In the genomic region with DNA sequence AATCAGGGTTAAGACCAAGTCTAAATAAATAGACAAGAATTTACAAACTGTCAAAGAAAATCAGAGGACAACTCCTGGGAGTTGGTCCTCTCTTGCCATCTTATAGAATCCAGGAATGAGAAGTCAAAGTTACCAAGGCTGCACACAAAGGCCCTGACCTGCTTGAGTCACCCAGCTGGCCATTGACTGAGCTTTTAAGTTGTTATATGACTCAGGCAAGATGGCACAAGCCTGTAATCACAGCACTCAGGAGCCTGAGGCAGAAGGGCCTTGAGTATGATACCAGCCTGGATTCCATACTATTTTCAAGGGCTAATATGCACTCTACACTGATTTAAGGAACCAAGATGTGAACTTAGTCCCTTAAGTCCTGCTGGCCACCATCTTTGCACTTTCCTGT, we compare ENCODE assay signal across 18 mouse cellular contexts. TPM values are rescaled to one million over a fixed set of nuclear protein-coding genes. Genes with fewer than 3 reads are reported as not detected.
"Had no signal": no experiment of that assay in that cellular context is flagged by ENCODE, and none has a peak within 500 bp of the region (broad histone marks: within the 10 kb centered on the region; RNA-seq: fewer than 3 reads in every experiment).

No protein-coding gene starts in this region.

- DNase-seq: heart, postnatal 10 days; heart, postnatal 14 days; heart, postnatal 36 days; heart, postnatal 4 days; kidney, adult 11 months; kidney, adult 18-20 months; kidney, adult 2 months; kidney, adult 8-10 months; kidney, adult 9 months; kidney, postnatal 10 days; kidney, postnatal 14 days; kidney, postnatal 25 days; kidney, postnatal 36 days; kidney, postnatal 4 days; layer of hippocampus, adult 9-11 months; layer of hippocampus, postnatal 36 days had no signal

RNA-seq across cellular contexts. Expression of gene Npr1, which starts 42.1 kb away (rescaled TPM):
- total RNA-seq: hematopoietic stem cell, adult 5-6 weeks had no signal
- polyA plus RNA-seq: inflammation-experienced regulatory T-cells, adult 6 months had no signal
